7 mouse cellular contexts compared by ENCODE assay signal in the genomic region with DNA sequence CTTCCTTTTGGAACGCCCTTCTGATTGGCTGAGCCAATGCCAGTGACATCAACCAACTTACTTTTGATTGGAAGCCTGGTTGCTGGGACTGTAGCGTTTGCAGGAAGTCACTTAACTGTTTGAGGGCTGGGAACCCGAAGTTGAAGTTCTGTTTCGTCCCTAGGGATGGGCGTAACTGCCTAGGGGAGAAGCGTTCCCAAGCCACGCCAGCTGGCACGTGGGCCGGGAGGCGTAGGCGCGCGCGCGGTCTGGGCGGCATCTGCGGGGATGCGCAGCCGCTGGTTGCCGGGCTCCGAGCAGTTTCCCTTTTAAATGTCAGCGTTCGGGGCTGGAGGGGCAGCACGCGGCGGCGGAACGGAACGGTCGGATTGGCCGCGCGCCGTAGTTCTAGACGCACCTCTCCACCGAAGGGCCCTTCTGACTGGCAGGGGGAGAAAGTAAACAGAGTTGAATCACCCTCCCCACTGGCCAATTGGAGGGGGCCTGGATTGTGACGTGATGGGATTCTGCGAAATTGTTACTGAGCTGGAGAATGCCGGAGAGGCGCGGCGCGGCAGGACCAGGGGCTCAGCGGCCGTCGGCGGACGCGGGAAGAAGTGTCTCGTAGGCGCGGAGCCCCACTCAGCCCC. TPM values are rescaled to one million over a fixed set of nuclear protein-coding genes. Genes with fewer than 3 reads are reported as not detected.
DNase-seq lines count a peak whose midpoint lies in the region; ATAC-seq and TF ChIP-seq lines count a peak whose summit lies in the region.

A gene (plus strand): TSS at position 538 of the 629 bp plus-strand sequence.

- intact Hi-C loops in left cerebral cortex, postnatal 4 days (cut with DNase I), result no loop called here

- under 1% methylated on average over 52 of the region's 52 CpGs for WGBS in embryonic facial prominence, embryonic 12.5 days
- WGBS in intestine, postnatal 0 days, result under 1% methylated on average over 52 of the region's 52 CpGs
- WGBS in midbrain, embryonic 11.5 days, result under 1% methylated on average over 52 of the region's 52 CpGs

- 0 out of 2 replicates have a peak, but pooled peaks have one; percentile 8 for TF ChIP-seq CTCF in intestine, postnatal 0 days (IDR thresholded peaks at IDR 0.05; ENCODE audit: low read depth)

- H3K27me3 ChIP-seq in embryonic facial prominence, embryonic 12.5 days, result peaks cover 43% of the 10 kb centered on the region
- no peaks in the 10 kb centered on the region for H3K27me3 ChIP-seq in intestine, postnatal 0 days (replicated peaks; ENCODE audit: control insufficient read depth, insufficient read depth, low read length)
- peaks cover 25% of the 10 kb centered on the region for H3K27me3 ChIP-seq in midbrain, embryonic 11.5 days (ENCODE audit: control insufficient read depth, insufficient read depth, low read length)

- peak; percentile 94 for ATAC-seq in embryonic facial prominence, embryonic 12.5 days (ENCODE audit: insufficient number of reproducible peaks, insufficient read depth, low FRiP score, low TSS enrichment)
- ATAC-seq in granulocyte monocyte progenitor cell, adult 5-6 weeks (replicated peaks; ENCODE audit: poor library complexity, severe bottlenecking), result peak; percentile 74
- ATAC-seq in intestine, postnatal 0 days, result peak; percentile 85
- peak; percentile 90 for ATAC-seq in midbrain, embryonic 11.5 days (ENCODE audit: low FRiP score)

- peak within 1 kb of the TSS; percentile 60 for H3K9ac ChIP-seq in embryonic facial prominence, embryonic 12.5 days
- H3K9ac ChIP-seq in intestine, postnatal 0 days (ENCODE audit: low read depth, low read length), result peak within 1 kb of the TSS; percentile 92
- H3K9ac ChIP-seq in midbrain, embryonic 11.5 days (ENCODE audit: low read length), result peak within 1 kb of the TSS; percentile 54

- peak within 1 kb of the TSS; percentile 96 for H3K4me2 ChIP-seq in embryonic facial prominence, embryonic 12.5 days (replicated peaks)
- peak within 1 kb of the TSS; percentile 77 for H3K4me2 ChIP-seq in intestine, postnatal 0 days (replicated peaks; ENCODE audit: low read depth)
- H3K4me2 ChIP-seq in midbrain, embryonic 11.5 days, result peak within 1 kb of the TSS; percentile 78

- no peak within 1 kb of the TSS for H3K27ac ChIP-seq in embryonic facial prominence, embryonic 12.5 days
- H3K27ac ChIP-seq in intestine, postnatal 0 days (ENCODE audit: low read depth, low read length), result peak within 1 kb of the TSS; percentile 98
- H3K27ac ChIP-seq in midbrain, embryonic 11.5 days (ENCODE audit: low read depth, low read length), result peak within 1 kb of the TSS; percentile 4; the same call in 1 of the 2 replicates

- H3K4me3 ChIP-seq in embryonic facial prominence, embryonic 12.5 days, result peak within 1 kb of the TSS; percentile 62
- H3K4me3 ChIP-seq in intestine, postnatal 0 days (ENCODE audit: low read depth, low read length), result peak within 1 kb of the TSS; percentile 80
- H3K4me3 ChIP-seq in midbrain, embryonic 11.5 days (ENCODE audit: low read depth, low read length), result peak within 1 kb of the TSS; percentile 45

- no peaks in the 10 kb centered on the region for H3K9me3 ChIP-seq in embryonic facial prominence, embryonic 12.5 days
- H3K9me3 ChIP-seq in intestine, postnatal 0 days (ENCODE audit: control insufficient read depth), result no peaks in the 10 kb centered on the region
- no peaks in the 10 kb centered on the region for H3K9me3 ChIP-seq in midbrain, embryonic 11.5 days (ENCODE audit: control insufficient read depth, low read length)

- no peaks in the 10 kb centered on the region for H3K36me3 ChIP-seq in embryonic facial prominence, embryonic 12.5 days
- no peaks in the 10 kb centered on the region for H3K36me3 ChIP-seq in intestine, postnatal 0 days (ENCODE audit: control insufficient read depth, insufficient read depth)
- no peaks in the 10 kb centered on the region for H3K36me3 ChIP-seq in midbrain, embryonic 11.5 days (ENCODE audit: control insufficient read depth, insufficient read depth, low read length)

- H3K4me1 ChIP-seq in embryonic facial prominence, embryonic 12.5 days, result peaks cover 21% of the 10 kb centered on the region
- H3K4me1 ChIP-seq in intestine, postnatal 0 days (replicated peaks; ENCODE audit: control insufficient read depth, insufficient read depth, low read length), result 0 out of 2 replicates have a peak, but pooled peaks cover 7% of the 10 kb centered on the region
- peaks cover 14% of the 10 kb centered on the region for H3K4me1 ChIP-seq in midbrain, embryonic 11.5 days (ENCODE audit: control insufficient read depth, insufficient read depth, low read length)

- DNase-seq in adrenal gland, postnatal 36 days, result peak; percentile 95 to 96
- DNase-seq in left cerebral cortex, postnatal 4 days, result peak; percentile 94
- peak; percentile 98 for DNase-seq in midbrain, embryonic 11.5 days (ENCODE audit: low spot score, missing footprints)
- DNase-seq in skeletal muscle tissue, adult 2 months (ENCODE audit: low read depth, low spot score), result peak; percentile 99

RNA-seq across cellular contexts. Expression of the gene that starts here (rescaled TPM):
- total RNA-seq in adrenal gland, postnatal 36 days (2021), result 10 to 100 TPM; 79.4 to 87.7 TPM
- 2.6 and 2.8 TPM in 2 replicates for polyA plus RNA-seq in embryonic facial prominence, embryonic 12.5 days (2016; fragmentation: Nextera tagmentation; extraction: Ambion mirVana)
- total RNA-seq in granulocyte monocyte progenitor cell, adult 5-6 weeks (2014; fragmentation: Nextera tagmentation), result 11.2 and 14.9 TPM in 2 replicates
- total RNA-seq in granulocyte monocyte progenitor cell, adult 5-6 weeks (2017), result 9.1 and 14.0 TPM in 2 replicates
- polyA plus RNA-seq in intestine, postnatal 0 days (2015; fragmentation: Nextera tagmentation; extraction: Ambion mirVana), result 12.1 and 15.3 TPM in 2 replicates
- 10 to 100 TPM; 44.2 to 46.4 TPM for total RNA-seq in left cerebral cortex, postnatal 4 days (2021)
- polyA plus RNA-seq in midbrain, embryonic 11.5 days (2014; fragmentation: Nextera tagmentation; extraction: Ambion mirVana), result 0.69 and 0.96 TPM in 2 replicates

Comparison
In these comparisons a context has a peak if more than half of its experiments do, and no peak if none do; other contexts are left out.
1. Peak in DNase-seq, ATAC-seq, H3K4me3 ChIP-seq, H3K27ac ChIP-seq, H3K9ac ChIP-seq and H3K4me2 ChIP-seq in midbrain, embryonic 11.5 days; RNA of the gene not detected or under 1 TPM.